Mouse (Mus musculus): ENCODE data around the gene Adgrg5. TPM values are rescaled to one million over a fixed set of nuclear protein-coding genes. Genes with fewer than 3 reads are reported as not detected.

Adgrg5 gene
- polyA plus RNA-seq, 1 experiment from 2014 or later: 0.39 TPM

- H3K4me2 ChIP-seq (ENCODE audit: low read depth, low read length): no peak overlapping the region
- WGBS (ENCODE audit: insufficient replicate concordance): 33% methylated on average over 7 of the region's 7 CpGs
- H3K9ac ChIP-seq (ENCODE audit: low read depth, low read length): no peak overlapping the region; the same call in 1 of the 2 replicates
- H3K4me1 ChIP-seq (ENCODE audit: control insufficient read depth, low read depth, low read length): peaks cover 24% of the 10 kb centered on the region
- H3K36me3 ChIP-seq (ENCODE audit: control insufficient read depth, insufficient read depth): no peaks in the 10 kb centered on the region
- H3K4me3 ChIP-seq (ENCODE audit: low read depth, low read length): no peak overlapping the region
- H3K9me3 ChIP-seq (replicated peaks; ENCODE audit: control insufficient read depth, low read length): no peaks in the 10 kb centered on the region
- H3K27ac ChIP-seq (ENCODE audit: low read length): peak overlapping the region; percentile 2
- no peak; the same call in 1 of the 2 replicates for ATAC-seq (ENCODE audit: low read depth)
- H3K27me3 ChIP-seq (ENCODE audit: control insufficient read depth, insufficient read depth, low read depth, low read length): no peaks in the 10 kb centered on the region
Observed at GRCm38 (mm10) chr8:94953624-94954367, 30.3 kb downstream of the Adgrg5 start.

GRCm38 (mm10) chr8:94954368-94954737 lies 30.9 kb downstream of the Adgrg5 start:
- Histone ChIP-seq H3K4me2 (ENCODE audit: low read depth, low read length) (peak overlapping the region; percentile 26), H3K27me3 (ENCODE audit: control insufficient read depth, insufficient read depth, low read depth, low read length) (no peaks in the 10 kb centered on the region), H3K9me3 (replicated peaks; ENCODE audit: control insufficient read depth, low read length) (no peaks in the 10 kb centered on the region), H3K36me3 (ENCODE audit: control insufficient read depth, insufficient read depth) (no peaks in the 10 kb centered on the region), H3K4me3 (ENCODE audit: low read depth, low read length) (no peak overlapping the region), H3K4me1 (ENCODE audit: control insufficient read depth, low read depth, low read length) (peaks cover 24% of the 10 kb centered on the region), H3K9ac (ENCODE audit: low read depth, low read length) (no peak overlapping the region; the same call in none of the 2 replicates), H3K27ac (ENCODE audit: low read length) (peak overlapping the region; percentile 2)
- WGBS (ENCODE audit: insufficient replicate concordance): 52% methylated on average over 7 of the region's 7 CpGs
- no peak for ATAC-seq (ENCODE audit: low read depth)

- Histone ChIP-seq H3K36me3 (ENCODE audit: control insufficient read depth, insufficient read depth) (no peaks in the 10 kb centered on the region), H3K4me1 (ENCODE audit: control insufficient read depth, low read depth, low read length) (peaks cover 24% of the 10 kb centered on the region), H3K4me2 (ENCODE audit: low read depth, low read length) (peak overlapping the region; percentile 26), H3K27ac (ENCODE audit: low read length) (peak overlapping the region; percentile 26; the same call in 1 of the 2 replicates), H3K9ac (ENCODE audit: low read depth, low read length) (peak overlapping the region; percentile 5; the same call in 1 of the 2 replicates), H3K27me3 (ENCODE audit: control insufficient read depth, insufficient read depth, low read depth, low read length) (no peaks in the 10 kb centered on the region), H3K4me3 (ENCODE audit: low read depth, low read length) (no peak overlapping the region), H3K9me3 (replicated peaks; ENCODE audit: control insufficient read depth, low read length) (no peaks in the 10 kb centered on the region)
- peak; percentile 78 for ATAC-seq (ENCODE audit: low read depth)
- 5% methylated on average over 9 of the region's 9 CpGs for WGBS (ENCODE audit: insufficient replicate concordance)
Observed at GRCm38 (mm10) chr8:94954921-94955758, 31.6 kb downstream of the Adgrg5 start.

GRCm38 (mm10) chr8:94956078-94956574 lies 32.6 kb downstream of the Adgrg5 start:
- Histone ChIP-seq H3K27ac (ENCODE audit: low read length) (peak overlapping the region; percentile 65), H3K4me3 (ENCODE audit: low read depth, low read length) (no peak overlapping the region), H3K9ac (ENCODE audit: low read depth, low read length) (no peak overlapping the region), H3K4me1 (ENCODE audit: control insufficient read depth, low read depth, low read length) (peaks cover 24% of the 10 kb centered on the region), H3K9me3 (replicated peaks; ENCODE audit: control insufficient read depth, low read length) (no peaks in the 10 kb centered on the region), H3K27me3 (ENCODE audit: control insufficient read depth, insufficient read depth, low read depth, low read length) (no peaks in the 10 kb centered on the region), H3K36me3 (ENCODE audit: control insufficient read depth, insufficient read depth) (no peaks in the 10 kb centered on the region), H3K4me2 (ENCODE audit: low read depth, low read length) (no peak overlapping the region)
- 28% methylated on average over 1 of the region's 1 CpGs for WGBS (ENCODE audit: insufficient replicate concordance)
- ATAC-seq (ENCODE audit: low read depth): peak; percentile 27; the same call in 1 of the 2 replicates

GRCm38 (mm10) chr8:94962201-94962600 lies 38.7 kb downstream of the Adgrg5 start:
- peak; percentile 58 for ATAC-seq (ENCODE audit: low read depth)
- Histone ChIP-seq H3K4me3 (ENCODE audit: low read depth, low read length) (no peak overlapping the region), H3K4me1 (ENCODE audit: control insufficient read depth, low read depth, low read length) (peaks cover 57% of the 10 kb centered on the region), H3K9ac (ENCODE audit: low read depth, low read length) (no peak overlapping the region), H3K9me3 (replicated peaks; ENCODE audit: control insufficient read depth, low read length) (no peaks in the 10 kb centered on the region), H3K36me3 (ENCODE audit: control insufficient read depth, insufficient read depth) (no peaks in the 10 kb centered on the region), H3K4me2 (ENCODE audit: low read depth, low read length) (no peak overlapping the region), H3K27me3 (ENCODE audit: control insufficient read depth, insufficient read depth, low read depth, low read length) (no peaks in the 10 kb centered on the region), H3K27ac (ENCODE audit: low read length) (peak overlapping the region; percentile 34)
- WGBS (ENCODE audit: insufficient replicate concordance): 63% methylated on average over 1 of the region's 1 CpGs

GRCm38 (mm10) chr8:94964828-94965227 lies 41.3 kb downstream of the Adgrg5 start:
- Histone ChIP-seq H3K9ac (ENCODE audit: low read depth, low read length) (peak overlapping the region; percentile 55), H3K9me3 (replicated peaks; ENCODE audit: control insufficient read depth, low read length) (no peaks in the 10 kb centered on the region), H3K4me2 (ENCODE audit: low read depth, low read length) (peak overlapping the region; percentile 45), H3K4me3 (ENCODE audit: low read depth, low read length) (peak overlapping the region; percentile 40), H3K4me1 (ENCODE audit: control insufficient read depth, low read depth, low read length) (peaks cover 66% of the 10 kb centered on the region), H3K36me3 (ENCODE audit: control insufficient read depth, insufficient read depth) (no peaks in the 10 kb centered on the region), H3K27ac (ENCODE audit: low read length) (peak overlapping the region; percentile 94), H3K27me3 (ENCODE audit: control insufficient read depth, insufficient read depth, low read depth, low read length) (no peaks in the 10 kb centered on the region)
- under 1% methylated on average over 10 of the region's 10 CpGs for WGBS (ENCODE audit: insufficient replicate concordance)
- peak; percentile 92 for ATAC-seq (ENCODE audit: low read depth)

GRCm38 (mm10) chr8:94966578-94966977 lies 43.1 kb downstream of the Adgrg5 start:
- H3K9ac ChIP-seq (ENCODE audit: low read depth, low read length): no peak overlapping the region
- H3K4me2 ChIP-seq (ENCODE audit: low read depth, low read length): no peak overlapping the region
- ATAC-seq (ENCODE audit: low read depth): no peak
- no peak overlapping the region for H3K4me3 ChIP-seq (ENCODE audit: low read depth, low read length)
- no peaks in the 10 kb centered on the region for H3K36me3 ChIP-seq (ENCODE audit: control insufficient read depth, insufficient read depth)
- WGBS (ENCODE audit: insufficient replicate concordance): 6% methylated on average over 7 of the region's 7 CpGs
- H3K9me3 ChIP-seq (replicated peaks; ENCODE audit: control insufficient read depth, low read length): no peaks in the 10 kb centered on the region
- no peaks in the 10 kb centered on the region for H3K27me3 ChIP-seq (ENCODE audit: control insufficient read depth, insufficient read depth, low read depth, low read length)
- H3K27ac ChIP-seq (ENCODE audit: low read length): peak overlapping the region; percentile 94
- H3K4me1 ChIP-seq (ENCODE audit: control insufficient read depth, low read depth, low read length): peaks cover 69% of the 10 kb centered on the region

- 18% methylated on average over 4 of the region's 4 CpGs for WGBS (ENCODE audit: insufficient replicate concordance)
- H3K4me1 ChIP-seq (ENCODE audit: control insufficient read depth, low read depth, low read length): peaks cover 65% of the 10 kb centered on the region
- H3K4me2 ChIP-seq (ENCODE audit: low read depth, low read length): no peak overlapping the region
- ATAC-seq (ENCODE audit: low read depth): no peak
- H3K9ac ChIP-seq (ENCODE audit: low read depth, low read length): no peak overlapping the region
- no peaks in the 10 kb centered on the region for H3K36me3 ChIP-seq (ENCODE audit: control insufficient read depth, insufficient read depth)
- H3K27me3 ChIP-seq (ENCODE audit: control insufficient read depth, insufficient read depth, low read depth, low read length): no peaks in the 10 kb centered on the region
- peak overlapping the region; percentile 77 for H3K27ac ChIP-seq (ENCODE audit: low read length)
- H3K4me3 ChIP-seq (ENCODE audit: low read depth, low read length): no peak overlapping the region
- no peaks in the 10 kb centered on the region for H3K9me3 ChIP-seq (replicated peaks; ENCODE audit: control insufficient read depth, low read length)
Observed at GRCm38 (mm10) chr8:94967071-94967470, 43.6 kb downstream of the Adgrg5 start.
